Comparison of ENCODE assay signal across 15 mouse cellular contexts in genomic region chr14:25052175-25052574, GRCm38 (mm10).
DNase-seq lines count a peak whose midpoint lies in the region; ATAC-seq and TF ChIP-seq lines count a peak whose summit lies in the region.
"Had no signal": no experiment of that assay in that cellular context is flagged by ENCODE, and none has a peak within 500 bp of the region (broad histone marks: within the 10 kb centered on the region; RNA-seq: fewer than 3 reads in every experiment).

No protein-coding gene starts in this region.

- H3K36me3 ChIP-seq in embryonic facial prominence, embryonic 13.5 days, result no peaks in the 10 kb centered on the region
- no peaks in the 10 kb centered on the region for H3K36me3 ChIP-seq in intestine, embryonic 16.5 days (ENCODE audit: control insufficient read depth, insufficient read depth, low read length)
- H3K36me3 ChIP-seq: midbrain, embryonic 15.5 days had no signal

- TF ChIP-seq CTCF in gastrocnemius, adult 2 months (IDR thresholded peaks at IDR 0.05), result no peak

- H3K4me1 ChIP-seq in embryonic facial prominence, embryonic 13.5 days, result peaks cover 34% of the 10 kb centered on the region
- 0 out of 2 replicates have a peak, but pooled peaks cover 3% of the 10 kb centered on the region for H3K4me1 ChIP-seq in intestine, embryonic 16.5 days (ENCODE audit: control insufficient read depth, insufficient read depth, low read length)
- H3K4me1 ChIP-seq: midbrain, embryonic 15.5 days had no signal

- H3K27ac ChIP-seq in gastrocnemius, adult 2 months, result no peak overlapping the region
- peak overlapping the region; percentile 74 for H3K27ac ChIP-seq in embryonic facial prominence, embryonic 13.5 days
- H3K27ac ChIP-seq in intestine, embryonic 16.5 days (ENCODE audit: low read length), result 0 out of 2 replicates have a peak overlapping the region, but pooled peaks have one; percentile 2
- H3K27ac ChIP-seq: macrophage; midbrain, embryonic 15.5 days; stomach, postnatal 0 days had no signal

- no peaks in the 10 kb centered on the region for H3K27me3 ChIP-seq in embryonic facial prominence, embryonic 13.5 days
- no peaks in the 10 kb centered on the region for H3K27me3 ChIP-seq in intestine, embryonic 16.5 days (replicated peaks; ENCODE audit: control insufficient read depth, insufficient read depth, low read length)
- H3K27me3 ChIP-seq: midbrain, embryonic 15.5 days had no signal

- ATAC-seq in embryonic facial prominence, embryonic 13.5 days (ENCODE audit: insufficient number of reproducible peaks, insufficient read depth, low FRiP score, low TSS enrichment, low read depth), result peak; percentile 32; the same call in 1 of the 2 replicates
- ATAC-seq in intestine, embryonic 16.5 days, result no peak
- no peak for ATAC-seq in frontal cortex, adult (ENCODE audit: low TSS enrichment)
- ATAC-seq: liver, postnatal 0 days; midbrain, embryonic 15.5 days had no signal

- H3K4me3 ChIP-seq in gastrocnemius, adult 2 months, result no peak overlapping the region
- H3K4me3 ChIP-seq in embryonic facial prominence, embryonic 13.5 days, result no peak overlapping the region
- H3K4me3 ChIP-seq in intestine, embryonic 16.5 days (ENCODE audit: low read length), result no peak overlapping the region
- H3K4me3 ChIP-seq: midbrain, embryonic 15.5 days had no signal

- intact Hi-C loops in gastrocnemius, adult 2 months (cut with DNase I), result no loop called here

- no peaks in the 10 kb centered on the region for H3K9me3 ChIP-seq in embryonic facial prominence, embryonic 13.5 days
- H3K9me3 ChIP-seq in intestine, embryonic 16.5 days (ENCODE audit: control insufficient read depth, low read length), result no peaks in the 10 kb centered on the region
- H3K9me3 ChIP-seq: midbrain, embryonic 15.5 days had no signal

- no peak overlapping the region; the same call in 1 of the 2 replicates for H3K9ac ChIP-seq in embryonic facial prominence, embryonic 13.5 days
- no peak overlapping the region; the same call in 1 of the 2 replicates for H3K9ac ChIP-seq in intestine, embryonic 16.5 days (ENCODE audit: low read depth, low read length)
- H3K9ac ChIP-seq: liver, postnatal 0 days; midbrain, embryonic 15.5 days had no signal

- 25% methylated on average over 9 of the region's 9 CpGs for WGBS in embryonic facial prominence, embryonic 13.5 days
- 64% methylated on average over 9 of the region's 9 CpGs for WGBS in intestine, embryonic 16.5 days

- DNase-seq in gastrocnemius, adult 2 months, result peak; percentile 34
- DNase-seq in gastrocnemius, postnatal 10 days, result no peak
- peak; percentile 74 for DNase-seq in MN1 (ENCODE audit: low spot score)
- DNase-seq in liver, result no peak
- no peak for DNase-seq in layer of hippocampus, adult 9-11 months
- DNase-seq: adrenal gland, postnatal 25 days; cerebellum, postnatal 10 days; kidney, postnatal 14 days; liver, postnatal 0 days had no signal

- no peak overlapping the region for H3K4me2 ChIP-seq in embryonic facial prominence, embryonic 13.5 days
- no peak overlapping the region for H3K4me2 ChIP-seq in intestine, embryonic 16.5 days (ENCODE audit: low read depth, low read length)
- H3K4me2 ChIP-seq: midbrain, embryonic 15.5 days had no signal

Comparison
In these comparisons a context has a peak if more than half of its experiments do, and no peak if none do; other contexts are left out.
1. DNase-seq: peak in gastrocnemius, adult 2 months (single experiment) and MN1 (single experiment); none in gastrocnemius, postnatal 10 days (single experiment), liver (single experiment) and layer of hippocampus, adult 9-11 months (single experiment).